ENCODE assay signal across 10 mouse cellular contexts in genomic region chr6:92786701-92787375, GRCm38 (mm10). TPM values are rescaled to one million over a fixed set of nuclear protein-coding genes. Genes with fewer than 3 reads are reported as not detected.
DNase-seq lines count a peak whose midpoint lies in the region; ATAC-seq lines count a peak whose summit lies in the region.
"Had no signal": no experiment of that assay in that cellular context is flagged by ENCODE, and none has a peak within 500 bp of the region (broad histone marks: within the 10 kb centered on the region; RNA-seq: fewer than 3 reads in every experiment).

No protein-coding gene starts in this region.

- no peak overlapping the region for H3K27ac ChIP-seq in lung, embryonic 15.5 days
- peak overlapping the region; percentile 27; the same call in 1 of the 2 replicates for H3K27ac ChIP-seq in forebrain, embryonic 10.5 days
- H3K27ac ChIP-seq in limb, embryonic 12.5 days, result no peak overlapping the region
- H3K27ac ChIP-seq in stomach, embryonic 14.5 days (ENCODE audit: low read length), result no peak overlapping the region

- peaks cover 2% of the 10 kb centered on the region; the same call in 1 of the 2 replicates for H3K4me1 ChIP-seq in lung, embryonic 15.5 days
- peaks cover 19% of the 10 kb centered on the region for H3K4me1 ChIP-seq in forebrain, embryonic 10.5 days
- H3K4me1 ChIP-seq in limb, embryonic 12.5 days (replicated peaks), result peaks cover 8% of the 10 kb centered on the region; the same call in 1 of the 2 replicates
- no peaks in the 10 kb centered on the region for H3K4me1 ChIP-seq in stomach, embryonic 14.5 days (ENCODE audit: control insufficient read depth, insufficient read depth, low read length)

- H3K4me3 ChIP-seq in lung, embryonic 15.5 days, result 0 out of 2 replicates have a peak overlapping the region, but pooled peaks have one; percentile 0
- peak overlapping the region; percentile 51 for H3K4me3 ChIP-seq in forebrain, embryonic 10.5 days
- H3K4me3 ChIP-seq in limb, embryonic 12.5 days (replicated peaks), result peak overlapping the region; percentile 32
- peak overlapping the region; percentile 8 for H3K4me3 ChIP-seq in stomach, embryonic 14.5 days (ENCODE audit: low read depth, low read length)
- H3K4me3 ChIP-seq: erythroblast, embryonic 14.5 days had no signal

- no peaks in the 10 kb centered on the region for H3K27me3 ChIP-seq in lung, embryonic 15.5 days
- H3K27me3 ChIP-seq in forebrain, embryonic 10.5 days (ENCODE audit: poor library complexity, severe bottlenecking), result peaks cover 18% of the 10 kb centered on the region
- peaks cover 12% of the 10 kb centered on the region for H3K27me3 ChIP-seq in limb, embryonic 12.5 days
- H3K27me3 ChIP-seq in stomach, embryonic 14.5 days (ENCODE audit: control insufficient read depth, insufficient read depth, low read length), result no peaks in the 10 kb centered on the region

- H3K4me2 ChIP-seq in lung, embryonic 15.5 days, result peak overlapping the region; percentile 28; the same call in 1 of the 2 replicates
- H3K4me2 ChIP-seq in limb, embryonic 12.5 days, result peak overlapping the region; percentile 59
- H3K4me2 ChIP-seq in stomach, embryonic 14.5 days (replicated peaks; ENCODE audit: low read depth, low read length), result peak overlapping the region; percentile 34

- H3K36me3 ChIP-seq in lung, embryonic 15.5 days, result peaks cover 25% of the 10 kb centered on the region
- no peaks in the 10 kb centered on the region for H3K36me3 ChIP-seq in forebrain, embryonic 10.5 days (replicated peaks)
- no peaks in the 10 kb centered on the region; the same call in 1 of the 2 replicates for H3K36me3 ChIP-seq in limb, embryonic 12.5 days
- H3K36me3 ChIP-seq in stomach, embryonic 14.5 days (ENCODE audit: control insufficient read depth, insufficient read depth, low read length), result no peaks in the 10 kb centered on the region

- ATAC-seq in lung, embryonic 15.5 days (ENCODE audit: borderline replicate concordance, extremely low read depth, low FRiP score, low TSS enrichment), result no peak; the same call in 1 of the 2 replicates
- no peak; the same call in 1 of the 2 replicates for ATAC-seq in limb, embryonic 12.5 days (ENCODE audit: insufficient number of reproducible peaks, insufficient read depth, low FRiP score, low TSS enrichment, low read depth)
- no peak for ATAC-seq in stomach, embryonic 14.5 days (ENCODE audit: insufficient number of reproducible peaks, insufficient read depth, low FRiP score, low read depth)

- H3K9me3 ChIP-seq in lung, embryonic 15.5 days, result no peaks in the 10 kb centered on the region
- no peaks in the 10 kb centered on the region for H3K9me3 ChIP-seq in forebrain, embryonic 10.5 days
- no peaks in the 10 kb centered on the region for H3K9me3 ChIP-seq in limb, embryonic 12.5 days
- no peaks in the 10 kb centered on the region for H3K9me3 ChIP-seq in stomach, embryonic 14.5 days (ENCODE audit: control insufficient read depth, low read depth, low read length)

- WGBS in lung, embryonic 15.5 days, result 25% methylated on average over 20 of the region's 20 CpGs
- WGBS in forebrain, embryonic 10.5 days, result 2% methylated on average over 20 of the region's 20 CpGs
- 3% methylated on average over 20 of the region's 20 CpGs for WGBS in limb, embryonic 12.5 days
- WGBS in stomach, embryonic 14.5 days, result 12% methylated on average over 20 of the region's 20 CpGs

- H3K9ac ChIP-seq in lung, embryonic 15.5 days, result no peak overlapping the region
- no peak overlapping the region; the same call in 1 of the 2 replicates for H3K9ac ChIP-seq in limb, embryonic 12.5 days (replicated peaks)
- H3K9ac ChIP-seq in stomach, embryonic 14.5 days (replicated peaks; ENCODE audit: low read depth, low read length), result no peak overlapping the region

- no peak for DNase-seq in lung, postnatal 14 days
- peak; percentile 35 for DNase-seq in forebrain, embryonic 10.5 days (ENCODE audit: extremely low spot score, low spot score)
- DNase-seq in adrenal gland, adult 8-10 months, result no peak
- DNase-seq in layer of hippocampus, adult 9-10 months (ENCODE audit: low spot score), result no peak
- DNase-seq in frontal cortex, postnatal 25 days (ENCODE audit: low spot score in 2 of 2), result no peak

RNA-seq across cellular contexts. Expression of gene A730049H05Rik, which starts 29.4 kb away (rescaled TPM):
- 1.2 and 1.4 TPM in 2 replicates for polyA plus RNA-seq in lung, embryonic 15.5 days (2015; fragmentation: Nextera tagmentation; extraction: Ambion mirVana)
- polyA plus RNA-seq in forebrain, embryonic 10.5 days (2016; fragmentation: Nextera tagmentation; extraction: Ambion mirVana), result 0.99 and 2.3 TPM in 2 replicates
- 0.35 TPM in 2 replicates for polyA plus RNA-seq in limb, embryonic 12.5 days (2016; fragmentation: Nextera tagmentation; extraction: Ambion mirVana)
- polyA plus RNA-seq in stomach, embryonic 14.5 days (2014; fragmentation: Nextera tagmentation; extraction: Ambion mirVana), result 0.56 and 1.5 TPM in 2 replicates
- 1 to 10 TPM; 1.9 to 7.0 (median 2.4) TPM for total RNA-seq in adrenal gland, adult 8-10 months (2022)
- total RNA-seq: liver, adult 2 months had no signal
- polyA plus RNA-seq: erythroblast, embryonic 14.5 days; liver, adult 2 months had no signal

Comparison
In these comparisons a context has a peak if more than half of its experiments do, and no peak if none do; other contexts are left out.
1. H3K4me3 ChIP-seq: peak in every context shown above with its lines; median percentile 51 in forebrain, embryonic 10.5 days; 32 in limb, embryonic 12.5 days; 8 in stomach, embryonic 14.5 days; 0 in lung, embryonic 15.5 days.